Mouse (Mus musculus) cerebellum, adult 8-10 months (tissue): ENCODE results near the gene Map9.
"Not testable (repeated sequence)": the region's sequence is repeated elsewhere in the genome, so short reads cannot be mapped to it uniquely, and the experiment has no call there.

Experiments used
- DNase-seq: peaks from one replicate; pipeline ENCODE4 v3.0.0; 2022

The Map9 gene

DNA sequence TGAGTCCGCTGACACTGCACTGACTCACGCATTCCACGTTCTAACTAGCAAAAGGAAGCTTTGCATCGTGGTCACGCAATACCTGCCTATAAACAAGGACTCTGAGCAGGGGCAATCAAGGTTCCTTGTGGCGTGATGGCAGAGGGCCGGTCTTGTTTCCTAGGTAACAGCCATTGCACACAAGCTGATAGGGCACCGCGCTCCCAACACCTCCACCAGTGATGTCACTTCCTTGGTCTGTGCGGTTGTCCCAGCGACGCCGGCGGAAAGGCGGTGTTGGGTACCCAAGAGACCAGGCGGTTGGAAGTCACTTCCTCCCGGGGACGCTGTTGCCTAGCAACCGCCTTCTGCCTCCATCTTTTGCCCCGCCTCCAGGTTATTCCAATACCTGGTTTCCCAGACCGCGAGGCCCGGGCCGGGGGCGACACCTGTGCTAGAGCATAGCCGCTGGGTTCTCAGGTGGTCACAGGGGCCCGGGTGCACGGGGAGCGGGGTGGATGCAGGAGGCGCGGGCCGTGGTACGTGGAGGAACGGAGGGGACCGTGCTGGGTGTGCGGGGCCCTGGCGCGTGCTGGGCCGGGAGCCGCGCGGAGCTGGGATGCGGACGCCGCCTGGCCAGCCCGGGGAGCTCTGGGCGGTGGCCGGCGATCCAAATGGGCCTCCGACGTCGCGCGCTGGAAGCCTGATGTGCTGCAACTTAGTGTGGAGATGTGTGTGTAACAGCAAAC is at the start of gene Map9:
Map9 (plus strand) TSS at position 248 of the 728 bp plus-strand sequence.
- peak; percentile 96 for DNase-seq

GRCm38 (mm10) chr3:82315728-82316127 is 42.1 kb upstream of the Map9 start:
- no peak for DNase-seq

- not testable (repeated sequence) for DNase-seq
Measured at GRCm38 (mm10) chr3:82326736-82327135, 31.1 kb upstream of the Map9 start.

GRCm38 (mm10) chr3:82332067-82332466 is 25.8 kb upstream of the Map9 start:
- no peak for DNase-seq

- DNase-seq = no peak
Measured at GRCm38 (mm10) chr3:82332536-82332935, 25.3 kb upstream of the Map9 start.

GRCm38 (mm10) chr3:82333128-82333969 is 24.5 kb upstream of the Map9 start:
- DNase-seq = peak; percentile 53

DNA sequence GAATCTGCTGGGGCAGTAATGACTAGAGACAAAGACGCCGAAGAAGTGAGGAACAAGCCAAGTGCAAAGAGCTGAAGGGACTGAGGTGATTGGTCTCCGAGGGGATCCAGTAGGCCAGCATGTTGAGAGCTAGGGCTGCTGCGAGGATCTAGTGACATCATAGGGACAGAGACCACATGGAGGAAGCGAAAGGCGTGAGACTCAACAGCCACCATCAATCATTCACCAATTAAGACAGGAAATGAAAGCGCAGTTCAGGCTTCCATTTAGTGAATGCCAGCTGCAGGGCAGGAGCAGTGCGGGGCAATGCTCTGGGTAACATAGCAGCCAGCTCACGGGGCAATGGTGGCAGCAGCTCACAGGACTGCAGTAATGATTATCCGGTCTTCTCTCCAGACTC is 17.7 kb upstream of the Map9 start:
- DNase-seq = no peak

DNA sequence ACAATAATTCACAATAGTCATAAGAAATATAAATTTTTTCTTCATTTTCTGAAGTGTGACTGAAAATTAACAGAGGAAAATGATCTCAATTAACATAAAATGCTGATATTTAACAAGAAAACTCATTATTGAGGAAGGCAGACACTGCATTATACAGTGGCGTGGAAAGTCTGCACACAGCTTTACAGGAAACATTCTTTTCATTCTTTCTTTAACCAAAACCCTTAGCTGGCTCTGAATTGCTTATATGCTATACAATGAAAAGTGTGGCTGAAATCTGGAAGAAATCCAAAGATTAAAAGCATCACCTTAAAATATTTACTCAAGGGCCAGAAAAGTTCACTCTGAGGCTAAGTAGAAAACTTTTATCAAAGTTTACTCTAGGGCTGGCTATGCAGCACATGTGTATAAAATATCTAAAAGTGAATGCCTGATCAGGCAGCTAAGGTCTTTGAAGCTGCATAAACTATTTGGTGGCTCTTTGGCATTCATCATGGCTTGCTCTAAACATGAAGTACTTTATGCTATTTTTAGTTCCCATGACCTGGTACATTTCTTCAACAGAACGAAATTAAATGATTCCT is 9.5 kb upstream of the Map9 start:
- no peak for DNase-seq

DNA sequence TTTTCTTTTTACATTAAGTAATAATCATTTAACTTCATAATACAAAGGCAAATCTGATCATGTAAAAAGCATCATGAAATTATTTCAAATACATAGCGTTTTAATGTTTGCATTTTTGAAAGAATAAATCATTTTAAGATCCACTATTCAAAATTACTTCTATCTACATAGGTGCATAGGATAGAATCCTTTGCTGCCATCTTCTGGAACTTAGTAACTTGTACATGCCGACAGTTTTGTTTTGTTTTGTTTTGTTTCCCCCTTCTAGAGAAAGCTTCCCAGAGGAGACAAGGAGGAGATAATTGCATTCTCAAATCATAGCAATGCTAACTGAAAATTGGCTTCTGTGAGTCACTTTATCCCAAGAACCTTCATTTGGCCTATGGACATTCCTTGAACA is 7.5 kb upstream of the Map9 start:
- no peak for DNase-seq

DNA sequence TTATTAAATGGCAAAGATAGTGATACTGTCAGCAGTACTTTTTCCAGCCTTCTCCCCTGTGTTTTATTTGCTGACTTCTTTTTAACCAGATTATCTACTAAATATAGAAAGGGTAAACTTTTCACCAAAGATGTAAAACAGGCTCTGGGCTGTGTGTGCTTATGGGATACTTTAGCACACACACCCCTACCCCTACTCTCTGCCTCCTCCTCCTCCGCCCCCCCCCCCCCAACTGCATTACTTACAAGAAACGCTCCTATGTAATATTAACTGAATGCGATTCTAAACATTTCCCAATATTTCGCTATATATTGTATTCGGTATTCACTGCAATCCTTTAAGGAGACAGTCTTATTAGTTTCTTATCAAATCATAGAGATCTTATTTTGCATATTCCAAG is 504 bp upstream of the Map9 start:
- DNase-seq = no peak

DNA sequence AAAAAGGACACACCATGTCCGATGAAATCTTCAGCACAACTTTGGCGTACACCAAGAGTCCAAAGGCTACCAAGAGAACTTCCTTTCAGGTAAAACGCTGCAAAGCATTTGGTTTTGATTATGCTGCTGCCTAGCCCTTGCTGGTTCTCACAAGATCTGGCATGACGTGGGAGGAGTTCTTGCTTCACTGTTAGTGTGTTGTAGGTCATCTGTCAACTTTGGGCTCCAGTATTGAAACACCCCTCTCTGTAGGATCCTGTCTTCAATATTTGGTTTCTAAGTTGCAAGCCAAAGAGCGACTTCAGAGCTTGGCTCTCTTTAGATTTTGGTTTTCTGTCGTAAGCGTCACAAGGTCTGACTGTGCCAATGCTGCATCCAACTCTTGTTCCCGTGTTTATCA is 1.2 kb downstream of the Map9 start:
- no peak for DNase-seq

- no peak for DNase-seq
Measured at GRCm38 (mm10) chr3:82362452-82362851, 4.6 kb downstream of the Map9 start.

DNA sequence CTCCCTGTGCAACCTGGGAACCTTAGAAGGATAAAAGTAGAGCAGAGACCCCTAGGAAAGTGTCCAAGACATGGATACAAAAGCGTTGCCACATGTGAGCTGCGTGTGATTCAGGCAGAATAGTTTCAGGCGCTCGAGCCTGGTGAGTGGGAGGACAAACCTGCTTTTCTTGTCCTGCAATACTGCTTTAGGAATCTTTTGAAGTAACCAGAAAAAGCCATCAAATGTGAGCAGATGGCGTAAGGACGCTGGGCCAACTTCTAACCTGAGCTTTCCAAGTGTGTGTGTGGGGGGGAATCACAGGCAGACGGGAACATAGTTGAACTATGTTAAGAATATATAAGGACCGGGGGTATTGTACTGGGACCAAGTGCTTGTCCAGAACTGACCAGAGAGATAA is 6.7 kb downstream of the Map9 start:
- DNase-seq = no peak

- peak; percentile 42 for DNase-seq
Measured at GRCm38 (mm10) chr3:82364988-82365387, 7.1 kb downstream of the Map9 start.

- DNase-seq = no peak
Measured at GRCm38 (mm10) chr3:82369063-82369860, 11.4 kb downstream of the Map9 start.

GRCm38 (mm10) chr3:82370439-82371011 is 12.7 kb downstream of the Map9 start:
- no peak for DNase-seq

- no peak for DNase-seq
Measured at GRCm38 (mm10) chr3:82376965-82377364, 19.1 kb downstream of the Map9 start.

DNA sequence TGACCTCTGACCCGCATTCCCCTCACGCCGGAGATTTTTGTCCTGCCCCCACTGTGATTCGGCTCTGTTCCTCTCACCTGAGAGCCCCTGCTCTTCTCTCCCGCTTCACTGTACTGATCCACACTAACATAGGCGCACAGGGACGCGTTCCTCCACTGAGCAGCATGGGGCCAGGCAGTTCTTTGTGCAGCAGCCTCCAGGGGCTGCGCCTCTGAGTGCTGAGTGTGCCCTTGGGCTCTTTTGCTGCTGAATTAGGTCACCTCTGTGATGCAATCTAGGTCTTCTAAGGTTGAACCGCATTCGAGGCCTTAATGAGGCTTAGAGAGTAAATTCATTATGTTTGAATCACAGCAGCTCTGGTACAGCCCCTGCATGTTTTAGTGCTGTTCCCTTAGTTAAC is 24.5 kb downstream of the Map9 start:
- DNase-seq = no peak

GRCm38 (mm10) chr3:82385091-82385490 is 27.2 kb downstream of the Map9 start:
- no peak for DNase-seq

DNA sequence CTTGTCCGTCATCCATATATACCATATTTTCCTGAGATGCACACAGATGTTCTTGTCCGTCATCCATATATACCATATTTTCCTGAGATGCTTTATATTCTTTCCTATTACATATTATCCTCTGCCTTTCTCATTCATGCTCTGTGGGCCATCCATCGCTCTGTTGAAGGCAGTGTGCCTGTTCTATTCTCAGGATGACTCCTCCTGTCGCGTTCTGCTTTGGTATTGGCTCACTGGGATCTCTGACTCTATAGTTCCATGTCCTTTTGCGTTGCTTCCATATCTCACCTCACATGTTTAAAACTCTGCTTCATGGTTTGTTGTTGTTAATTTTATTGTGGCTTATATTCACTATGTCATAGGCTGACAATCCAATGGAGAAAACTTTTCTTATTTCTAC is 48.0 kb downstream of the Map9 start:
- DNase-seq = peak; percentile 35

- peak; percentile 95 for DNase-seq
Measured at GRCm38 (mm10) chr3:82406336-82406735, 48.5 kb downstream of the Map9 start.

DNA sequence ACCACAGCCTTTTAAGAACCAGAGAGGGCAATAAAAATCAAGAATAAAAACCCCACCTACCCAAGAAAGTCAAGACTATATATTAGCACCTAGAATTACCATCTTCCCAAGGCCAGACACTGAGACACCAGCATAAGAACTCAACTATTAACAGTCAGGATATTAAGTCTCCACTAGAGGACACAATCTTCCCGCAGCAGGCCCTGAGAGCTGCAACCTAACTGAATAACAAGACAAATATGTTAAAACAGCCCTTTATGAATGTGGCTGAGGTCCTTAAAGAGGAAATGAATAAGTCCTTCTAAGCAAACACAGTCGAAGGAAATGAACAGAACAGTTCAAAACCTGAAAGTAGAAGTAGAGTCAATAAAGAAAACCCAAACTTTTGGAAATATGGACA is 49.6 kb downstream of the Map9 start:
- DNase-seq = peak; percentile 29

- no peak for DNase-seq
Measured at GRCm38 (mm10) chr3:82412397-82412796, 54.6 kb downstream of the Map9 start.
